Mouse (Mus musculus) midbrain, embryonic 12.5 days (tissue): ENCODE measurements around the gene Cipc. TPM values are rescaled to one million over a fixed set of nuclear protein-coding genes. Genes with fewer than 3 reads are reported as not detected.

ENCODE experiments used
- ATAC-seq: fragments of 200-750 bp; cut with Nextera tagmentation; 2 replicates; pipeline ENCODE4 v1.8.0; 2017; ENCODE audit warnings: low read depth, moderate TSS enrichment, moderate library complexity; ENCODE audit not compliant: low FRiP score
- H3K27ac ChIP-seq: fragments of 300-500 bp; sonication (generic); replicated peaks from 2 replicates; pipeline ENCODE4 v1.5.1; 2016; ENCODE audit warnings: mild to moderate bottlenecking
- H3K27me3 ChIP-seq: fragments of 300-500 bp; sonication (generic); 2 replicates; pipeline ENCODE4 v1.6.1; 2016; ENCODE audit warnings: mild to moderate bottlenecking
- H3K36me3 ChIP-seq: fragments of 300-500 bp; sonication (generic); 2 replicates; pipeline ENCODE4 v1.6.1; 2016
- H3K4me1 ChIP-seq: fragments of 300-500 bp; sonication (generic); 2 replicates; pipeline ENCODE4 v1.6.1; 2016
- H3K4me2 ChIP-seq: fragments of 300-500 bp; sonication (generic); replicated peaks from 2 replicates; pipeline ENCODE4 v1.6.1; 2016; ENCODE audit warnings: mild to moderate bottlenecking, moderate library complexity
- H3K4me3 ChIP-seq: fragments of 300-500 bp; sonication (generic); 2 replicates; pipeline ENCODE4 v1.5.1; 2016; ENCODE audit warnings: mild to moderate bottlenecking
- H3K9ac ChIP-seq: fragments of 300-500 bp; sonication (generic); replicated peaks from 2 replicates; pipeline ENCODE4 v1.6.1; 2016; ENCODE audit warnings: mild to moderate bottlenecking, moderate library complexity
- H3K9me3 ChIP-seq: fragments of 300-500 bp; sonication (generic); 2 replicates; pipeline ENCODE4 v1.6.1; 2016; ENCODE audit warnings: mild to moderate bottlenecking
- WGBS: fragments of 180-500 bp; shearing (Covaris S2); methylation state at CpG from one replicate; pipeline ENCODE4 v1.1.7; 2016; 5-methylcytosine and 5-hydroxymethylcytosine counted together
- polyA plus RNA-seq: library from polyadenylated mRNA; unstranded; fragments of >200 nt; fragmentation: Nextera tagmentation; extraction: Ambion mirVana; gene quantifications from 2 replicates; pipeline ENCODE4 v1.2.1, GENCODE M21; 2016

Cipc gene
- polyA plus RNA-seq, 1 experiment from 2014 or later: 44.3 TPM

GRCm38 (mm10) chr12:86936587-86937343 lies 10.1 kb upstream of the Cipc start:
- Histone ChIP-seq H3K36me3 (no peaks in the 10 kb centered on the region), H3K4me1 (peaks cover 25% of the 10 kb centered on the region), H3K4me3 (no peak overlapping the region), H3K27me3 (peaks cover 23% of the 10 kb centered on the region), H3K4me2 (no peak overlapping the region), H3K9ac (no peak overlapping the region), H3K9me3 (no peaks in the 10 kb centered on the region), H3K27ac (no peak overlapping the region)
- no peak for ATAC-seq
- 88% methylated on average over 11 of the region's 11 CpGs for WGBS

DNA sequence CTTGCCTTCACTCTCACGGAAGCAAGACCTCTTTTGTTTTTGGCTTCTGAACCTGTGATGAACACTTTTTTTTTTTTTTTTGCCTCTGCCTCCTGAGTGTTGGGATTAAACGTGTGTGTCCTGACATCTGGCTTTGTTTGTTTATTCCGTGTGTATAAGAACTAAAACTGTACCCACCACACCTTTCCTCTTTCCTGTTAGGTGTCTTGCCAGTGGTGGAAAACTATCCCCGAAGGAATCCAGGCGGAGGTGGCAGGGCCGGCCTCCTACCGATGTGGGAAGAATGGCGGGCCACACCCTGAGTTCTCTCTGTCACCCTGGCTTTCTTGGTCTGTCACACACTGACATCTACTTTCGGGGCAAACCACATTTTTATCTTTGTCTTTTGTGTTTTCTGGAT lies 8.3 kb upstream of the Cipc start:
- peaks cover 25% of the 10 kb centered on the region for H3K4me1 ChIP-seq
- H3K27ac ChIP-seq: no peak overlapping the region
- no peak for ATAC-seq
- peaks cover 21% of the 10 kb centered on the region; the same call in 1 of the 2 replicates for H3K27me3 ChIP-seq
- H3K4me3 ChIP-seq: no peak overlapping the region
- H3K9me3 ChIP-seq: no peaks in the 10 kb centered on the region
- WGBS: 68% methylated on average over 9 of the region's 9 CpGs
- no peak overlapping the region for H3K4me2 ChIP-seq
- no peak overlapping the region for H3K9ac ChIP-seq
- no peaks in the 10 kb centered on the region for H3K36me3 ChIP-seq

- Histone ChIP-seq H3K36me3 (no peaks in the 10 kb centered on the region), H3K27ac (peak overlapping the region; percentile 89), H3K4me3 (no peak overlapping the region), H3K4me2 (peak overlapping the region; percentile 36), H3K4me1 (peaks cover 35% of the 10 kb centered on the region), H3K9ac (peak overlapping the region; percentile 39; the same call in 1 of the 2 replicates), H3K27me3 (peaks cover 4% of the 10 kb centered on the region; the same call in 1 of the 2 replicates), H3K9me3 (no peaks in the 10 kb centered on the region)
- WGBS: 18% methylated on average over 11 of the region's 11 CpGs
- ATAC-seq: peak; percentile 41; the same call in 1 of the 2 replicates
These were observed 5.7 kb upstream of the Cipc start for GRCm38 (mm10) chr12:86941173-86941572.

DNA sequence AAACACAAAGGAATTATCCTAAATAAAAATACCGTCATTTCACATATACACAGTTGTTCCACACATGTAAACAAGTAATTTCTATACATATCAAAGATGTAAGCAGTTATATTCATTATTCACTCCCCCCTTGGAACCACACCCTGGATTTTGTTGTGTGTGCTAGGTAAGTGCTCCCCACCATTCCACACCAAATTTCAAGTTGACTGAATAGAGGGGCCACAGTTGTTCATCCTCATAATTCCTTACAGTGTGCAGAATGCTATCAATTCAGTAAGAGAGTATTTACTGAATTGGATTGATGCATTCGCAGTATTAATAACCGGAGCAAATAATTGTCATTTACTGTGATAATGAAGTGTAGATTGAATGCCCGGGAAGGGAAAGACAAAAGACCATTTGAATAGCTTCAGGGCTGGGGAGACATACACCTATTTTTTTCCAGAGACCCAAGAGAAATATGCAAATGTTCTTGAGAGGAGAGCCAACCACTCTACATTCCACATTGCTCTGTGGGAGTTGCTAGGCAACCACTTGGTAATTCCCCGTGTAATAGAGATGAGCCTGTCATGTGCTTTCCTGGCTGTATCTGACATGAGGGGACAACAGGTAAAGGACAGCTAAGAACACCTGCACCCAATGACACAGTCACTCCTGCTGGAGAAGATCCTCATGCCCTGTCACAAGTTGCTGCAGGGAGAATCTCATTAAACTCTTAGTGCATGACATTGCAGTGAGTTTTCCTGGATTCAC lies 4.9 kb upstream of the Cipc start:
- no peak overlapping the region for H3K4me3 ChIP-seq
- H3K4me2 ChIP-seq: peak overlapping the region; percentile 40
- peak overlapping the region; percentile 89 for H3K27ac ChIP-seq
- no peak overlapping the region for H3K9ac ChIP-seq
- no peaks in the 10 kb centered on the region for H3K36me3 ChIP-seq
- H3K4me1 ChIP-seq: peaks cover 36% of the 10 kb centered on the region
- peaks cover 2% of the 10 kb centered on the region; the same call in 1 of the 2 replicates for H3K27me3 ChIP-seq
- 15% methylated on average over 5 of the region's 5 CpGs for WGBS
- no peaks in the 10 kb centered on the region for H3K9me3 ChIP-seq
- ATAC-seq: peak; percentile 70

DNA sequence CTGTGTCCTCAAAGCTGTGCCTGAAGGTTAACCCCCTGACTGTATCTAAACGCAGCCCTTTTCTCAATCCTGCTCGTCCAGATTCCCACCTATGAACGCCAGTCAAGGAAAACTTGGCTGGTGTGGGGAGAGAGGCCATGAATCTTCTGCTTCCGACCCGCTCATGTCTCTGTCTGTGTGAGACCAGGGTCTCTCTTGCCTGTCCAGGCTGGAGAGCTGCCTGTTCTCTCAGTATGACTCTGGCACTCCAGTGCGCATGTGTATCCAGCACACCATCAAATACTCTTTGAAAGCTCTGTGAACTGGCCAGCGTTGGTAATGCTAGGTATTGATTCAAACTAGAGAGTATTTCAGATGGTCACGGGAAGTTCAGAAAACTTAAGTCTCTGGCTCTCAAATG lies 3.4 kb upstream of the Cipc start:
- WGBS: 93% methylated on average over 8 of the region's 8 CpGs
- Histone ChIP-seq H3K27ac (peak overlapping the region; percentile 89; the same call in 1 of the 2 replicates), H3K9me3 (no peaks in the 10 kb centered on the region), H3K4me3 (no peak overlapping the region), H3K9ac (no peak overlapping the region), H3K36me3 (no peaks in the 10 kb centered on the region), H3K4me1 (peaks cover 45% of the 10 kb centered on the region), H3K4me2 (no peak overlapping the region), H3K27me3 (no peaks in the 10 kb centered on the region; the same call in 1 of the 2 replicates)
- no peak for ATAC-seq

GRCm38 (mm10) chr12:86945126-86945525 lies 1.7 kb upstream of the Cipc start:
- H3K9me3 ChIP-seq: no peaks in the 10 kb centered on the region
- H3K36me3 ChIP-seq: no peaks in the 10 kb centered on the region
- WGBS: 4% methylated on average over 4 of the region's 4 CpGs
- no peak overlapping the region for H3K4me2 ChIP-seq
- no peak overlapping the region for H3K4me3 ChIP-seq
- H3K27me3 ChIP-seq: no peaks in the 10 kb centered on the region; the same call in 1 of the 2 replicates
- peaks cover 62% of the 10 kb centered on the region for H3K4me1 ChIP-seq
- no peak overlapping the region for H3K27ac ChIP-seq
- no peak for ATAC-seq
- no peak overlapping the region for H3K9ac ChIP-seq

DNA sequence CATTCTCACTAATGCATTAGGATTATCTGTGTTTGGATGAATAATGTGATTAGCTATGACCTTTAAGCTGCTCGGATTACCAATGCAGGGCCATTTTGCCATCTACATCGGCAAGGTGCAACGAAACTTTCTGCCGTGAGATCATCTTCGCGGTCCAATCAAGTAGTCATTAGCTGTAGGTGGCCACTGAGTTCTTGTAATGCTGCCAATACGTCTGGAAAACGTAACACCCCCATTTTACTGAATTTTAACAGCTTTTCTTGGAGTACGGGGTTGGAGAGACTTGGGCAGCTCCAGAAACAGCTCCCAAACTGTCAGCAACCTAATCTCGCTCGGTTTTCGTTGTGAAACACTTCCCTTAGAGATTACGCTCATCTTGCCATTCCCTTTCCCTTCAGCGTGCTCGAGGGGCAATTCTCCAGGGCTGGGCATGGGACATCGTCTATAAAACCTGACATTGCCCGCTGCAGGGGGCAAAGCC lies 502 bp upstream of the Cipc start:
- H3K9me3 ChIP-seq: no peaks in the 10 kb centered on the region
- H3K4me2 ChIP-seq: peak overlapping the region; percentile 66
- ATAC-seq: no peak
- H3K27ac ChIP-seq: peak overlapping the region; percentile 99
- peak overlapping the region; percentile 64 for H3K4me3 ChIP-seq
- peaks cover 61% of the 10 kb centered on the region for H3K4me1 ChIP-seq
- H3K36me3 ChIP-seq: no peaks in the 10 kb centered on the region
- H3K9ac ChIP-seq: peak overlapping the region; percentile 79
- under 1% methylated on average over 17 of the region's 17 CpGs for WGBS
- H3K27me3 ChIP-seq: no peaks in the 10 kb centered on the region; the same call in 1 of the 2 replicates

GRCm38 (mm10) chr12:86947681-86948401 lies 998 bp downstream of the Cipc start:
- H3K36me3 ChIP-seq: 0 out of 2 replicates have a peak, but pooled peaks cover 3% of the 10 kb centered on the region
- H3K9me3 ChIP-seq: no peaks in the 10 kb centered on the region
- peak; percentile 59 for ATAC-seq
- peak overlapping the region; percentile 79 for H3K9ac ChIP-seq
- peak overlapping the region; percentile 64 for H3K4me3 ChIP-seq
- H3K27me3 ChIP-seq: no peaks in the 10 kb centered on the region; the same call in 1 of the 2 replicates
- peak overlapping the region; percentile 79 for H3K4me2 ChIP-seq
- peaks cover 58% of the 10 kb centered on the region for H3K4me1 ChIP-seq
- peak overlapping the region; percentile 99 for H3K27ac ChIP-seq
- WGBS: 21% methylated on average over 26 of the region's 26 CpGs

GRCm38 (mm10) chr12:86948627-86949026 lies 1.8 kb downstream of the Cipc start:
- no peak overlapping the region for H3K27ac ChIP-seq
- H3K9ac ChIP-seq: peak overlapping the region; percentile 79; the same call in 1 of the 2 replicates
- 0 out of 2 replicates have a peak, but pooled peaks cover 3% of the 10 kb centered on the region for H3K36me3 ChIP-seq
- H3K9me3 ChIP-seq: no peaks in the 10 kb centered on the region
- no peak for ATAC-seq
- peak overlapping the region; percentile 64; the same call in 1 of the 2 replicates for H3K4me3 ChIP-seq
- peaks cover 57% of the 10 kb centered on the region for H3K4me1 ChIP-seq
- peak overlapping the region; percentile 79 for H3K4me2 ChIP-seq
- WGBS: 79% methylated on average over 6 of the region's 6 CpGs
- no peaks in the 10 kb centered on the region for H3K27me3 ChIP-seq

DNA sequence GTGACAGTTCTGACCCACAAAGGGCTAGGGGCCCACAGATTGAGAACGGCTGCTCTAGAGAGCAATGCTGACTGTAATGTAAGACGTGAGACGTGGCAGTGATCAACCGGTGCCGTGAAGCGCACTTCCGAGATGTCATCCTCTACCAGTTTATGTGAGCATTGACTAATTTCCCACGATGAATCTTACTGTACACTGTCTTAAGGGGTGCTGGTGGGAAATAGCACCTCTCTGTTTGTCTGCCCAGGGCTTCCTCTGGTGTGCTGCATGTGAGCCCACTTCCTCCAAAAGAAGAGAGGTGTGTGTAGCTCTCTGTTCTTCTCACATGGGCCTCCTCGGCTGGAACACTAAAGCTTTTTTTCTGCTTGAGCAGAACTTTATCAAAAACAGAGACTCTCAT lies 2.7 kb downstream of the Cipc start:
- Histone ChIP-seq H3K4me3 (no peak overlapping the region), H3K4me1 (peaks cover 57% of the 10 kb centered on the region), H3K4me2 (no peak overlapping the region; the same call in 1 of the 2 replicates), H3K36me3 (peaks cover 8% of the 10 kb centered on the region), H3K9ac (no peak overlapping the region), H3K27ac (no peak overlapping the region), H3K9me3 (no peaks in the 10 kb centered on the region), H3K27me3 (no peaks in the 10 kb centered on the region)
- WGBS: 88% methylated on average over 9 of the region's 9 CpGs
- no peak for ATAC-seq

GRCm38 (mm10) chr12:86950161-86950960 lies 3.5 kb downstream of the Cipc start:
- no peak for ATAC-seq
- WGBS: 68% methylated on average over 16 of the region's 16 CpGs
- Histone ChIP-seq H3K27ac (no peak overlapping the region), H3K4me1 (peaks cover 53% of the 10 kb centered on the region), H3K9ac (no peak overlapping the region), H3K36me3 (peaks cover 15% of the 10 kb centered on the region), H3K27me3 (no peaks in the 10 kb centered on the region), H3K9me3 (no peaks in the 10 kb centered on the region), H3K4me3 (no peak overlapping the region), H3K4me2 (0 out of 2 replicates have a peak overlapping the region, but pooled peaks have one; percentile 13)
